Mouse (Mus musculus): ENCODE data around the gene Polr2j. TPM values are rescaled to one million over a fixed set of nuclear protein-coding genes. Genes with fewer than 3 reads are reported as not detected.

Polr2j gene
- 283 and 310 TPM in 2 replicates for polyA plus RNA-seq (2016; fragmentation: Nextera tagmentation; extraction: Ambion mirVana)

DNA sequence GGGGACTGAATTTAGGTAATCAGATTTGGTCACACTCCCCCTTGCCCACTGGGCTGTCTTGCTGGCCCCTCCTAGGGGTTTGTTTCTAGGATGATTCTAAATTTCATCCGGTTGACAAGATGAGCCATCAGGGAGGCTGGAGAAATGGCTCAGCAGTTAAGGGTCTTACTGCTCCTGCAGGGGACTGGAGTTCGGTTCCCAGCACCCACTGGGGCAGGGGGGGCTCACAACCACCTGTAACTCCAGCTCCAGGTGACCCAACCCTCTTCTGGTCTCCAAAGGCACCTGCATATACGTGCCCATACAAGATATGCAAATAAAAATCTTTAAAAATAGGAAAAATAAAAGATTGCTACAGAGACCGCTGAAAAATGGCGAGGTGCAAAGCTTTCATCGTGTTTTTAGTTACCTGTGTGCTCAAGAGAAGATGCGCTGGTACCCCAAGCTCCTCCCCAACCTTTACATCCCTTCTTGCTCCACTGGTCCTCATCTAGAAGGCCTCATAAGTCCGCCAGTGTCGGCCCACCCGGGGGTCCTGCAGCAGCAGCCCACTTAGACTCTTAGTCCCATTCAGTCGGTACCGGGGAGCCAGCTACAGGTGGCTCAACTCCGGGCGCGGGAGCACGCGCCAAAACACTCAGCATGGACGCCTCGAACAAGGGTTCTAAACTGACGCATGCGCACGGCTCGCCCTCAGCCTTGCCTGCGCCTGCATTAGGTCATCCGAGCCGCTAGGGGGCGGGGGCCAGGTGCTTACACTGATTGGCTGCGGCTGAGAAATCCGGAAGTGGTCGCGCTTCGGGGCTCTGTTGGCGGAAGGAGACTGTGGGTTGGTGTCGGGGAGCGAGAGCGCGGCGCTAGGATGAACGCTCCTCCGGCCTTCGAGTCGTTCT is at the start of gene Polr2j:
Gene Polr2j (plus strand): TSS at position 741 of the 893 bp plus-strand sequence.
- H3K27ac ChIP-seq: peak within 1 kb of the TSS; percentile 88
- peak within 1 kb of the TSS; percentile 91 for H3K4me3 ChIP-seq
- H3K36me3 ChIP-seq: peaks cover 34% of the 10 kb centered on the region
- H3K27me3 ChIP-seq (ENCODE audit: low read depth, poor library complexity, severe bottlenecking): no peaks in the 10 kb centered on the region
- H3K9me3 ChIP-seq (replicated peaks): no peaks in the 10 kb centered on the region
- WGBS: 3% methylated on average over 42 of the region's 42 CpGs
- H3K4me1 ChIP-seq: peaks cover 23% of the 10 kb centered on the region
- DNase-seq (ENCODE audit: low spot score): peak; percentile 100

DNA sequence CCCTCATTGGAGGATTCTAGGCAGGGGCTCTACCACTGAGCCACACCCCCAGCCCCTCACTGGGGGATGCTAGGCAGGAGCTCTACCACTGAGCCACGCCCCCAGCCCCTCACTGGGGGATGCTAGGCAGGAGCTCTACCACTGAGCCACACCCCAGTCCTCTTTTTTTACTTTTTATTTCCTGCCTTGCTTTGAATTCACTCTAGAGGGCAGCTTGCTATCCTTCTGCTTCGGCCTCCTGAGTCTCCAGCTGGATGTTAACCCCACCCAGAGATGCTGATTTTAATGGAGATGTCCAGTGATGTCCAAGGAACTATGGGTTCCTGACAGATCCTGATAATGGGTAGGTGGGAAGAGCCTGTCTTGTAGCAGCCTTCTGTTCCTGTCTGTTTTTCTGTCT is 47.0 kb upstream of the Polr2j start:
- 0 out of 2 replicates have a peak, but pooled peaks cover 5% of the 10 kb centered on the region for H3K27me3 ChIP-seq (ENCODE audit: low read depth, poor library complexity, severe bottlenecking)
- H3K4me3 ChIP-seq: no peak overlapping the region
- no peak for DNase-seq (ENCODE audit: low spot score)
- no peaks in the 10 kb centered on the region for H3K36me3 ChIP-seq
- no peak overlapping the region for H3K27ac ChIP-seq
- H3K9me3 ChIP-seq (replicated peaks): no peaks in the 10 kb centered on the region
- WGBS: 70% methylated on average over 2 of the region's 2 CpGs
- H3K4me1 ChIP-seq: no peaks in the 10 kb centered on the region

DNA sequence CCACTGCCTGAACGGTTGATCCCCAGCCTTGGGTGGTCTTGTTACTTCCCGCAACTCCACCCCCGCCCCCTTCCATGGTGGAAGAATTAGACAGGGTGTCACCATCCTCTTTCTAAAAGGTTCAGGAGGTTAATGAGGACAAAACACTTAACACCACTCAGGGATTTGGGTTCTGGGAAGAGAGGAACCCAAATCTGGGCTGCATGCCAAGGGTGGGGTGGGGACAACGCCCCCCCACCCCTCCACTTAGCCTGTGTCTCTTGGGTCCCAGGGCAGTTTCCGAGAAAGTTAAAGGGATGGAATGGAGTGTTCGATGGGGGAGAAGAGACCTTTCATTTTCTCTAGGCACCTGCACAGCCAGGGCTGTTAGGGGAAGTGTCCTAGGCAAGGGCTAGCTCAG is 43.4 kb upstream of the Polr2j start:
- Histone ChIP-seq H3K4me1 (no peaks in the 10 kb centered on the region), H3K27me3 (ENCODE audit: low read depth, poor library complexity, severe bottlenecking) (no peaks in the 10 kb centered on the region)

DNA sequence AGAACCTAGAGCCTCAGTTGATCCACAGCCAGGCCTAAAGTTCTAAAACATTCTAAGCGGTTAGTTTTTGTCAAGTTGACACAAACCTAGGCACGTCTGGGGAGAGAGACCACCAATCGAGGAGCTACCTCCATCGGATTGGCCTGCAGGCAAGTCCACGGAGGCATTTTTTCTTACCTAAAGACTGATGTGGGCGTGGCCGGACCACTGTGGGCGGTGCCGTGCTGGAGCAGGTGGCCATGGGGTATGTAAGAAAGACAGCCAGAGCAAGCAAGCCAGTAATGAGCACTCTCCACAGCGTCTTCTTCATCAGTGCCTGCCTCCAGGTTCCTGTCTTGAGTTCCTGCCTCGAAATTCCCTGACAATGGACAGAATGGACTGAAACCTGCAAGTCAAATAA is 42.9 kb upstream of the Polr2j start:
- Histone ChIP-seq H3K4me3 (no peak overlapping the region), H3K27me3 (ENCODE audit: low read depth, poor library complexity, severe bottlenecking) (no peaks in the 10 kb centered on the region), H3K4me1 (no peaks in the 10 kb centered on the region), H3K9me3 (replicated peaks) (no peaks in the 10 kb centered on the region), H3K36me3 (no peaks in the 10 kb centered on the region), H3K27ac (no peak overlapping the region)
- 65% methylated on average over 11 of the region's 11 CpGs for WGBS
- no peak for DNase-seq (ENCODE audit: low spot score)

More for the DNA sequence above, 43.4 kb upstream of the Polr2j start:
- no peak overlapping the region for H3K4me3 ChIP-seq
- DNase-seq (ENCODE audit: low spot score): no peak
- no peaks in the 10 kb centered on the region for H3K9me3 ChIP-seq (replicated peaks)
- WGBS: 68% methylated on average over 6 of the region's 6 CpGs
- H3K27ac ChIP-seq: no peak overlapping the region
- H3K36me3 ChIP-seq: no peaks in the 10 kb centered on the region

DNA sequence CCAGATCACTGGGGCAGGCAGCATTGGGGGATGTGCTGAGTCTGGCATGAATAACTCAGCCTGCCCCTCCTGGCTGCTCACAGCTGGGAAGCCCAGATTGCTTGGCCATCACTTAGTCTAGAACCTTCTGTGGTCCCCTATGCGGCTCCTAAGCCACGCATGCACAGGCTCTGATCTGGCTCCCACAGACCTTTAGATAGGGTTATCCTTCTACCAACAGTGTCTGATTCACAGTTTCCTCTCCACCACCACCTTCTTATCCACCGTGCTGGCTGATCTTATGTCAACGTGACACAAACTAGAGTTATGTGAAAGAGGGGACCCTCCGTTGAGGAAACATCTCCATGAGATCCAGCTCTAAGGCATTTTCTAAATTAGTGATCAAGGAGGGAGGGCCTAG is 41.4 kb upstream of the Polr2j start:
- Histone ChIP-seq H3K4me3 (no peak overlapping the region), H3K9me3 (replicated peaks) (no peaks in the 10 kb centered on the region), H3K36me3 (no peaks in the 10 kb centered on the region), H3K4me1 (no peaks in the 10 kb centered on the region), H3K27ac (no peak overlapping the region), H3K27me3 (ENCODE audit: low read depth, poor library complexity, severe bottlenecking) (no peaks in the 10 kb centered on the region)
- WGBS: 91% methylated on average over 5 of the region's 5 CpGs
- no peak for DNase-seq (ENCODE audit: low spot score)

DNA sequence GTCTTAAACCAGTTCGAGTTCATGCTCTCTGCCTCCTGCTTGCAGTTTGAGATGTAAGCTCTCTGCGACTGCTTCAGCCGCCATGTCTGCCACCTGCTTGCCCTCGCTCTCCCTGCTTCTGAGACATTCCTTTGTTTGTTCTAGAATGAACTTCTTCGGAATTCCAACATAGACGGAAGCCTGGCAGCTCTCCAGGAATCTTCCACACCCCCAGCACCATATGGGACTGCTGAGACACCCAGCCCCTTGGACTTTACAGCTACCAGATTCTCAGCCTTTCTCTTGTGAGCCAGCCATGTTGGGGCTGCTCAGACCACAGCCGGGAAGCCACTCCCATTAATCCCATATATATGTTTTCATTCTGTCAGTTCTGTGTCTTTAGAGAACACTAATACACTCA is 40.1 kb upstream of the Polr2j start:
- Histone ChIP-seq H3K4me1 (no peaks in the 10 kb centered on the region), H3K9me3 (replicated peaks) (no peaks in the 10 kb centered on the region), H3K4me3 (no peak overlapping the region), H3K27me3 (ENCODE audit: low read depth, poor library complexity, severe bottlenecking) (no peaks in the 10 kb centered on the region), H3K27ac (no peak overlapping the region), H3K36me3 (no peaks in the 10 kb centered on the region)
- 73% methylated on average over 7 of the region's 7 CpGs for WGBS
- DNase-seq (ENCODE audit: low spot score): no peak

DNA sequence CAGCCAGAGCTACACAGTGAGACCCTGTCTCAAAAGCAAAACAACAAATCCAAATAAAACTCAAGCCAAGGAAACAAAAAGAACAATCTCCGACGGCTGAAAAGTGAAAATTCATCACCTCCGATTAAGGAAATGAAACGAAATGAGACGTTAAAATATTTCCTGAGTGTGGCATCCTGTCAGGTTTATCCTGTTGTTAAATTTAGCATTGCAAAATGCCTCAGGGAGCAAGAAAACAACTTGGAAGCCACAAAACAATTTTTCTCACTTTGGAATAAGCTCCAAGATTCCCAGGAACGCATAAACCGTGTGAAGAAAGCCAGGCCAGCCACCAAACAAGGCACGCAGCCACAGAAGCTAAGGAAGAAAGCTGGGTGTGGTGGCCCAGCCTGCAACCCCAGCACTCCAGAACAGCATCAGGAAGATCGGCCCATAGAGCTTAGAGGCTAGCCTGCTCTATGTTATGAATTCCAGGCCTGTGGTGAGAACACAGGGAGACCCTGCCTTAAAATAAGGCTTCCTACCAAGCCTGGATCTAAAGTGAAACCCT is 39.4 kb upstream of the Polr2j start:
- no peaks in the 10 kb centered on the region for H3K4me1 ChIP-seq
- no peaks in the 10 kb centered on the region for H3K36me3 ChIP-seq
- 90% methylated on average over 9 of the region's 9 CpGs for WGBS
- no peak overlapping the region for H3K27ac ChIP-seq
- no peak overlapping the region for H3K4me3 ChIP-seq
- no peak for DNase-seq (ENCODE audit: low spot score)
- no peaks in the 10 kb centered on the region for H3K27me3 ChIP-seq (ENCODE audit: low read depth, poor library complexity, severe bottlenecking)
- no peaks in the 10 kb centered on the region for H3K9me3 ChIP-seq (replicated peaks)

DNA sequence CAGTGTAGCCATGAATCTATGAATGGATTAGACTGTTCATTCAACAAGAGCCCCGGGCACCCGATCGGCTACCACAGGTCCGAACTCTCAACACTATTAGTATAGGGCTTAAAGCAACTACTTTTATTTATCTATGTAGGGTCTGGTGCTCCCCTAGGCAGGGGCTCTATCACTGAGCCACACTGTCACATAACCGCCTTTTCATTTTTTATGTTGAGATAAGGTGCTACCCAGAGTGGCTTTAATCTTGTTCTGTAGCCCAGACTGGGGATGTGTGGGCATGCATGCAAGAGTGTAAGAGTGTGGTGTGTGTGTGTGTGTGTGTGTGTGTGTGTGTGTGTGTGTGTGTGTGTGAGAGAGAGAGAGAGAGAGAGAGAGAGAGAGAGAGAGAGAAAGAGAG is 38.3 kb upstream of the Polr2j start:
- 0 out of 2 replicates have a peak, but pooled peaks cover 4% of the 10 kb centered on the region for H3K27me3 ChIP-seq (ENCODE audit: low read depth, poor library complexity, severe bottlenecking)
- no peak for DNase-seq (ENCODE audit: low spot score)
- H3K36me3 ChIP-seq: no peaks in the 10 kb centered on the region
- peaks cover under 1% of the 10 kb centered on the region; the same call in 1 of the 2 replicates for H3K4me1 ChIP-seq
- no peak overlapping the region for H3K4me3 ChIP-seq
- 95% methylated on average over 5 of the region's 5 CpGs for WGBS
- H3K9me3 ChIP-seq (replicated peaks): no peaks in the 10 kb centered on the region
- no peak overlapping the region for H3K27ac ChIP-seq

DNA sequence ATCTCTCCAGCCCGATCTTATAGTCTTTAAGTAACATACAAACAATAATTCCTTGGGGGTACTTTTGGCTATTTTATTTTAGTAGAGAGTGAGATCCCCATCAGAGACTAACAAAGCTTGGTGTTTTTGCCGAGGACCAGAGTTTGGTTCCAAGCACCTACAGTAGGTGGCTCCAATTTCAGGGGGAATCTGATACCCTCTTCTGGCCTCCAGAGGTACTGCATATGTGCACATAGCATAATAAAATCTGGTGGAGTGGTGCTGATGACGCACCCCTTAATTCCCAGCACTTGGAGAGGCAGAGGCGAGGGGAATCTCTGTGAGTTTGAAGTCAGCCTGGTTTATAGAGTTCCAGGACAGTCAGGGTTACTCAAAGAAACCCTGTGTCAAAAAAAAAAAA is 34.1 kb upstream of the Polr2j start:
- Histone ChIP-seq H3K4me1 (peaks cover 24% of the 10 kb centered on the region), H3K4me3 (no peak overlapping the region), H3K36me3 (no peaks in the 10 kb centered on the region), H3K27ac (no peak overlapping the region), H3K27me3 (ENCODE audit: low read depth, poor library complexity, severe bottlenecking) (peaks cover 41% of the 10 kb centered on the region), H3K9me3 (replicated peaks) (no peaks in the 10 kb centered on the region)
- DNase-seq (ENCODE audit: low spot score): no peak
- WGBS: 72% methylated on average over 4 of the region's 4 CpGs

DNA sequence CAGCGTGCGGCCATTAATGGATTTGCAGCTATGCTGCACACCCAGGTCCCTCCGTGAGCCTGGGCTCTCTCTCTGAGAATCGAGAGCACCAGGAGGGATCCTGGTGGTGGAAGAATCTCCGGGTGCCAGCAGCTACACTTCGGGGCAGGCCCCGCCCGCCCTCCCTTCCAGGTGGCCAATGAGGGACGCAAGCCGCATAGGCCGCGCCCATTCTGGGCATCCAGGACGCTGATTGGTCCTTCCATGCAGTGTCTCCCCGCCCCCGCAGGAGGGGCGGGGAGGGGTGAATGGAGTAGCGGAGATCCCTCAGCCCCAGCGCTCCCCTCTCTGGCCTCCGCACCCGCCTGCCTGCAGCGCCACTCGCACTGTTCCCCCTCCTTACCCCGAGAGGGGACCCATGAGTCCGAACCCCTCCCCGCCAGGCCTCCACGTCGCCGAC is 32.7 kb upstream of the Polr2j start, which contains the start of gene Rasa4:
Gene Rasa4 (plus strand): TSS at position 248 of the 439 bp plus-strand sequence.
- H3K27ac ChIP-seq: peak within 1 kb of the TSS; percentile 50; the same call in 1 of the 2 replicates
- H3K4me3 ChIP-seq: peak within 1 kb of the TSS; percentile 66
- H3K9me3 ChIP-seq (replicated peaks): no peaks in the 10 kb centered on the region
- no peaks in the 10 kb centered on the region for H3K36me3 ChIP-seq
- 1% methylated on average over 28 of the region's 28 CpGs for WGBS
- peak; percentile 89 for DNase-seq (ENCODE audit: low spot score)
- H3K27me3 ChIP-seq (ENCODE audit: low read depth, poor library complexity, severe bottlenecking): peaks cover 50% of the 10 kb centered on the region
- peaks cover 25% of the 10 kb centered on the region for H3K4me1 ChIP-seq

DNA sequence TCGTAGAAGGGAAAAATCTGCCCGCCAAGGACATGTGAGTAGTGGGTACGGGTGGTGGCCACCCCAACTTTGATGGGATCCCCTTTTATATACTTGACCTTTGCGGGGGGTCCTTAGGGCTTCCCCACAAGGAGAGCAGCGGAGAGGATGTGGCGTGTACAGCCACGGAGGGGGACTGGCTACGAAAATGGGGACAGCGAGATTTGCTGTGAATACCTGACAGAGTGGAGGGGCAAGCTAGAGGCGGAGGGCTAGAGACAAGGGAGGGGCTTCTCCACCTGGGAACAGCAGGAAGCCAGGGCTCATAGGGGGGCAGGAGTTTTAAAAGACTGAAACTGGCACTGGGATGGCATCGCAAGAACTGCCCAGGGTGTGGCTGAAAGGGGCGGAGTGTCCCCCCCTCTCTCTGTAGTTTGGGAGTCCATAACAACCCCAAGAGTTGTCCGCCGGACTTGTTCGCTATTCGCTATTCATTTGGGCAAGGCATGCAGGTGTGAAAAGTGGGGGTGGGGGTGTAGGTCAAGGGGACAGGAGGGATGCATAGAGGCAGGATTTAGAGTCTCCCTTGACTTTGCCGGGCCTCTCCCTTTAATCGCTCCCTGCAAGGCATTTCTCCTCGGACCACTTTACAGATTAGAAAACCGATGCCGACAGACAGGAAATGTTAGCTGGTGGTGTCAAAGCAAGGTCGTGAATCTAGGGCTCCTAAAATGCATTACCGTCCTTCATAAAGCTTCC is 32.1 kb upstream of the Polr2j start:
- Histone ChIP-seq H3K36me3 (no peaks in the 10 kb centered on the region), H3K4me1 (peaks cover 29% of the 10 kb centered on the region), H3K4me3 (peak overlapping the region; percentile 66), H3K9me3 (replicated peaks) (no peaks in the 10 kb centered on the region), H3K27ac (peak overlapping the region; percentile 50; the same call in 1 of the 2 replicates), H3K27me3 (ENCODE audit: low read depth, poor library complexity, severe bottlenecking) (peaks cover 53% of the 10 kb centered on the region)
- no peak for DNase-seq (ENCODE audit: low spot score)
- WGBS: 2% methylated on average over 23 of the region's 23 CpGs

DNA sequence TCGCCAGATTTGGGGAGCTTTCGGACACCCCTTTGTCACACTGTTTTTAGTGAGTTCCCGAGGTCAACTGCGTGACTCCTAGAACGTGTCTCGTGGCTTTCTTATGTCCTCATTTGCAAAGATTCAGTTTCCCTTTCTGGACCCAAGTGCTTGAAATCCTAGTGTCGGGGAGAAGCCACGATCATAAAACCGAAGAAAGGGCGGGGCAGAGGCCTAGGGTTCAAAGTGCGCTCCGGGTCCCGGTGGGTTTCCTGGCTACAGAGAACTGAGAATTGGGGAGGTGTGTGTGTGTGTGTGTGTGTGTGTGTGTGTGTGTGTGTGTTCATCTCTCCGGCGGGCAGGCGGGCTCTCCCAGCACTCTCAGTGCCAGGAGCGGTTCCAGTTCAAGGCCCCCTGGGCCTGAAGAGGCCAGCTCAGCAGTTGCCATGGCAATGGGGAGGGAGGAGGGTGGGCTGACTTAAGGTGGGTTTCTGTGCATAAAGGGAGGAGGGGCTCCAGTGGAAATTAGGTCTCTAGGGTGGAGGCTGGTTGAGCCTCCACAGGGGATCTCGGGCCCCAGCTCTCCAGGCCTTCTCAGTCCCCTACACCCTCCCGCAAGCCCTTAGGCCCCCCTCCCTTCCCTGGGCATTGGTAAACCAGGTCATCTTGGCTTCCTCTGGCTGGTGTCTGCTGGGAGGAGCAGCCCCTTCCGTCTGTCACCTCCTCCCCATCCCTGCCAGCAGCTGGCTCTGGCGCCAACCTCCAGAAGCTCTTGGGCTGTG is 31.4 kb upstream of the Polr2j start:
- 5% methylated on average over 20 of the region's 21 CpGs for WGBS
- H3K27ac ChIP-seq: 0 out of 2 replicates have a peak overlapping the region, but pooled peaks have one; percentile 0
- peaks cover 29% of the 10 kb centered on the region for H3K4me1 ChIP-seq
- H3K9me3 ChIP-seq (replicated peaks): no peaks in the 10 kb centered on the region
- H3K4me3 ChIP-seq: peak overlapping the region; percentile 66
- H3K36me3 ChIP-seq: no peaks in the 10 kb centered on the region
- peak; percentile 43 for DNase-seq (ENCODE audit: low spot score)
- peaks cover 53% of the 10 kb centered on the region for H3K27me3 ChIP-seq (ENCODE audit: low read depth, poor library complexity, severe bottlenecking)

All from limb, embryonic 10.5 days (tissue).